Comparison of ENCODE assay signal across 8 mouse cellular contexts in the genomic region with DNA sequence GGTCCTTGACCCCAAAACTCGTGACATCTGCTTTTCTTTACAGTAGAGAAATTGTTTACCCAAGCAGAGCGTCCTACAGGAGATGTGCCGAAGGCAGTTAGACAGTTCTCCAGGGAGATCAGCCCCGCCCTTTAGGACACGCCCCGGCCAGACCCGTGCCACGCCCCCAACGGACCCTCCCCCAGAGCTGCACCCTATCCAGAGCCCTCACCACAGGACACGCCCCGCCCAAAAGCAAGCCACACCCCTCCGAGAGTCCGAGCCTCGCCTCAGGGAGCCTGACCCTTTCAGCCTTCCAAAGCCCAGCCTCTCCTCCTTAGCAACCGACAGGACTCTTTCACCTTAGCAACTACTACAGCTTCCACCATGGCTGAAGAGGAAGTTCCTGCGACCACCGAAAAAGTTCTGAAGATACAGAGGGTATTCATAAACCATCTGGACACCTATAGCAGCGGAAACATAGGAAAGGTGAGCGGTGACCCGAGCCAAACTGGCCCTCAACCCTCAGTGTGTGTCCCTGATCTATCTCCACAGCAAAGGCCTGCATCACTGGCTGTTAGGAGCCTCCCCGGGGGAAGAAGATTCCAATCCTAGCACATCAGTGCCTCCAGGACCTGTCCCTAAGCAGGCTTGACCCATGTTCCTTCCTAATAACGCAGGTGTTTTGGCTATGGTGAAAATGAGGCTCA. TPM values are rescaled to one million over a fixed set of nuclear protein-coding genes. Genes with fewer than 3 reads are reported as not detected.
A peak's percentile ranks its signal among the peaks of the same experiment; 100 is the strongest.
DNase-seq lines count a peak whose midpoint lies in the region; ATAC-seq lines count a peak whose summit lies in the region.

A gene (plus strand): TSS at position 178 of the 689 bp plus-strand sequence.

- peak; percentile 76 for DNase-seq in urinary bladder, postnatal 14 days (ENCODE audit: low spot score)
- no peak for DNase-seq in urinary bladder, postnatal 10 days (ENCODE audit: low spot score)
- DNase-seq in embryonic facial prominence, embryonic 14.5 days (ENCODE audit: low spot score) = peak; percentile 77
- peak; percentile 87 for DNase-seq in kidney, postnatal 10 days
- peak; percentile 84 for DNase-seq in lung, postnatal 4 days
- peak; percentile 64 to 78 for DNase-seq in spleen, postnatal 36 days (ENCODE audit: low spot score in 2 of 2)
- DNase-seq in cerebellum, adult 11-12 months = no peak

- peak within 1 kb of the TSS; percentile 42 for H3K4me2 ChIP-seq in embryonic facial prominence, embryonic 14.5 days (ENCODE audit: low read depth, low read length)
- peak within 1 kb of the TSS; percentile 39 for H3K4me2 ChIP-seq in heart, embryonic 16.5 days (ENCODE audit: low read depth, low read length)

- ATAC-seq in embryonic facial prominence, embryonic 14.5 days (ENCODE audit: low read depth) = peak; percentile 77
- peak; percentile 73 for ATAC-seq in heart, embryonic 16.5 days (replicated peaks; ENCODE audit: extremely low read depth, insufficient read depth, low FRiP score)

- peaks cover 6% of the 10 kb centered on the region; the same call in 1 of the 2 replicates for H3K36me3 ChIP-seq in embryonic facial prominence, embryonic 14.5 days (ENCODE audit: control insufficient read depth, insufficient read depth, low read length)
- 0 out of 2 replicates have a peak, but pooled peaks cover 2% of the 10 kb centered on the region for H3K36me3 ChIP-seq in heart, embryonic 16.5 days (ENCODE audit: control insufficient read depth, insufficient read depth)

- no peak within 1 kb of the TSS for H3K4me3 ChIP-seq in embryonic facial prominence, embryonic 14.5 days (ENCODE audit: low read depth, low read length)
- H3K4me3 ChIP-seq in heart, embryonic 16.5 days (ENCODE audit: low read length) = 0 out of 2 replicates have a peak within 1 kb of the TSS, but pooled peaks have one; percentile 10

- no peak within 1 kb of the TSS for H3K27ac ChIP-seq in embryonic facial prominence, embryonic 14.5 days (replicated peaks; ENCODE audit: low read depth, low read length)
- H3K27ac ChIP-seq in heart, embryonic 16.5 days (ENCODE audit: low read length) = no peak within 1 kb of the TSS

- no peak within 1 kb of the TSS for H3K9ac ChIP-seq in embryonic facial prominence, embryonic 14.5 days (ENCODE audit: low read depth, low read length)
- no peak within 1 kb of the TSS for H3K9ac ChIP-seq in heart, embryonic 16.5 days (ENCODE audit: low read length)

- H3K9me3 ChIP-seq in embryonic facial prominence, embryonic 14.5 days (ENCODE audit: control insufficient read depth, low read length) = no peaks in the 10 kb centered on the region
- H3K9me3 ChIP-seq in heart, embryonic 16.5 days (replicated peaks; ENCODE audit: control insufficient read depth, low read length) = no peaks in the 10 kb centered on the region

- 10% methylated on average over 21 of the region's 22 CpGs for WGBS in embryonic facial prominence, embryonic 14.5 days
- WGBS in heart, embryonic 16.5 days = 13% methylated on average over 22 of the region's 22 CpGs

- no peaks in the 10 kb centered on the region for H3K27me3 ChIP-seq in embryonic facial prominence, embryonic 14.5 days (replicated peaks; ENCODE audit: control insufficient read depth, insufficient read depth, low read length)
- H3K27me3 ChIP-seq in heart, embryonic 16.5 days (ENCODE audit: control insufficient read depth, insufficient read depth, low read length) = no peaks in the 10 kb centered on the region

- peaks cover 9% of the 10 kb centered on the region; the same call in 1 of the 2 replicates for H3K4me1 ChIP-seq in embryonic facial prominence, embryonic 14.5 days (ENCODE audit: control insufficient read depth, insufficient read depth, low read length)
- H3K4me1 ChIP-seq in heart, embryonic 16.5 days (ENCODE audit: control insufficient read depth, insufficient read depth, low read length) = peaks cover 5% of the 10 kb centered on the region; the same call in 1 of the 2 replicates

RNA-seq across cellular contexts. Expression of the gene that starts here (rescaled TPM):
- 0.29 and 1.3 TPM in 2 replicates for polyA plus RNA-seq in embryonic facial prominence, embryonic 14.5 days (2014; fragmentation: Nextera tagmentation; extraction: Ambion mirVana)
- polyA plus RNA-seq in heart, embryonic 16.5 days (2015; fragmentation: Nextera tagmentation; extraction: Ambion mirVana) = 0.41 and 0.56 TPM in 2 replicates

Comparison
In these comparisons a context has a peak if more than half of its experiments do, and no peak if none do; other contexts are left out.
1. DNase-seq: peak in urinary bladder, postnatal 14 days (single experiment), embryonic facial prominence, embryonic 14.5 days (single experiment), kidney, postnatal 10 days (single experiment), lung, postnatal 4 days (2 of 2) and spleen, postnatal 36 days (2 of 2); none in urinary bladder, postnatal 10 days (single experiment) and cerebellum, adult 11-12 months (single experiment).
2. Peak in ATAC-seq, H3K4me3 ChIP-seq and H3K4me2 ChIP-seq in heart, embryonic 16.5 days; RNA of the gene not detected or under 1 TPM.